Mouse (Mus musculus) adrenal gland, postnatal 25 days (tissue): Measurements from ENCODE around the gene Ednra. TPM values are rescaled to one million over a fixed set of nuclear protein-coding genes. Genes with fewer than 3 reads are reported as not detected.

Source experiments
- DNase-seq: peaks from one replicate; pipeline ENCODE4 v3.0.0; 2021; ENCODE audit warnings: mixed read lengths
- total RNA-seq: library from RNA; stranded (reverse); gene quantifications from 2 replicates; pipeline ENCODE4 v1.2.3, GENCODE M21; 2021

Gene Ednra
- total RNA-seq, 1 experiment from 2014 or later: 24.3 TPM

DNA sequence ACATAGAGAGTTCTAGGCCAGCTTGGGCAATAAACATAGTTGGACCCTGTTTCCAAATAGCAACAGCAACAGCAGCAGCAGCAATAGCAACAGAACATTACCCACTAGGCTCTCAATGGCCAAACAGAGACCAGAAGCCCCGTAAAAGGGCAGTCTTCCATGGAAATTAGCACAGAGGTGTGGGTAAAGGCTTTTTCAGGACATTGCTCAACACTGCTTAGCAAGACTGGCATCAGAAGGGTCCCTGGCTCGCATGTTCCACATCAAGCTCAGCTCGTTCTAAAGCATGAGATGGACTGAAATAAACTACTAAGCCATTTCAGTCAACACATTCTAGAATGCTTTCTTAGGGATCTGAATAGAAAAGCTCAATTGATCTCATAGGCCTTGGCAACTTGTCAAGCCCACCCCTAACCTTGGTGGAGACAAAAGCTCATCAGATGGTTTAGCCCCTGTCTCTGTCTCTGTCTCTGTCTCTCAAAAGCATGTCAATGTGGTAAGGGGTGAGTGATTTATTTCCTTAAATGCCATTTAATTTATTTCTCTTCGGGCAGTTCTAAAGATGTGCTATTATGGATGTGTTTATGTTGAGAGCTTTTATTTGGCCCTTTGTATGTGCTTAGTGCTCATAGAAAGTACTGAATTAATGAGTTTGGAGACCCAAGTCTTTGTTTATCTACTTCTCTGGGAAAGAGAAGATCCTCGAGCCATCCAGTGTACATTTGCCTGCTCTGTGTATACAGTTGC is 84.0 kb downstream of the Ednra start:
- DNase-seq: no peak

DNA sequence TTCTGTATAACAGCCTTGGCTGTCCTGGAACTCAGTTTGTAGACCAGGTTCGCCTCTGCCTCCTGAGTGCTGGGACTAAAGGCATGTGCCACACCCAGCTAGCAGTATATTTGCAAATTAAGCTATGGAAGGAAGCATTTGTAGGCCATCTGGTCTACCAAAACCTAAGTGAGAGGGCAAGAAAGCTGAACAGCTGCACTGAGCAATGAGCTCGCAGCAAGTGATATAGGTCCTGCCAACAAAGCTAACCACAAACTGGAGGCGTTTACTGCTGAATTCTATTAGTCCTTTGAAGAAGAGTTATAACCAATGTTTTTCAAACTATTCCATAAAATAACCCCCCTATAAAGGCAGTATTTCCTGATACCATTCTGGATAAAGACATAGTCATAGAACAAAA is 86.7 kb downstream of the Ednra start:
- DNase-seq: no peak

DNA sequence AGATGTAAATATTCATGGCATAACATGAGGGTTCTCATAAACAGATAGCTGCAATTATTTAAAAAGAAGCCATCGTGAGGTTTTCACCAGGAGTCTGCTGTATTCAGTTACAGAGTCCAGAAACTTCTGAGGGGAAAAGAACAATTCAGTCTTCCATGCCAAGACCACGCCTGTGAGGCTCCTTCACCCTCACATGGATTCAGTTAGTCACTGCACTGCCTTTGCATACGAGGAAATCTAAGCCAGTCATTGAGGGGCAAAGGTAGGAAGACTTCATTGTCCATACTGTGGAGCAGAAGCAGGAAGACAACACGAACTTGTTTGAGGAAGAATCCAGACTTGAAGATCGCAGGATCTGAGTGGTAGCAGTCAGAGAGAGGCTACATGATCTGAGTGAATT is 90.2 kb downstream of the Ednra start:
- DNase-seq: no peak

DNA sequence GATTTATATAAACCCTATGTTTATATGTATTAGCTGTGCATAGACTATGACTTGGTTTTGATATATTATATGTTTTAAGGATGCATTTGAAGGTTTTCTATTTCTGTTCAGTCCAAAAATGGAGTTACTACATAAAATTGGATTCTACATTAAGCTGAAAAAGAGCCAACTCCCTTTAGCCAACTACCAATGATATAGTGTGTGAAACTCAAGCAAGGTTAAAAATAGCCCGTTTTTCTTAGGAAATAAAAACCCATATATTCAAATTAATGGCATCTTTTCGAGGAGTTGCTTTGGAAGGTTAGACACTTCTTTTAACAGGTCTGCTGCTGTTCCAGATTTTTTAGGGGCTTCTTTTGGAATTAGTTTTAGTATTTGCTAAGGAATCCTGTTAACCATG is 91.1 kb downstream of the Ednra start:
- no peak for DNase-seq

DNA sequence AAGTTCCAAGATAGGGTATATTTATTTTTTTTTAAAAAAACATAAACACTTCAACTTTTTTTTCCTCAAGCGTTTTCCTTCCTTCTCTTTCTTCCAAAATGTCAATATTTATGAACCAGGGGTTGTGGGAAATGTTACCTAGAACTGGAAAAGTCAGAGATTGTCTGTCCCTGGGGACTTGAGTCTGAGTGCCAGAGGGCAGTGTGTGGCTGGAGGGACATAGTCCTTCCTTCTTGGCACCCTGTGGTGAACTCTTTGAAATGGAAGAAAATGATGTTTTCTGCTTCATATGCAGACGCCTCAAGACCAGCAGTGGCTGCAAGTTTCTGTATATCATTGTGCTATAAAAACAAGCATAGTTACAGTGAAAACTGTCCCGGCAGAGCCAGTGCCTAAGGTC is 93.6 kb downstream of the Ednra start:
- no peak for DNase-seq

DNA sequence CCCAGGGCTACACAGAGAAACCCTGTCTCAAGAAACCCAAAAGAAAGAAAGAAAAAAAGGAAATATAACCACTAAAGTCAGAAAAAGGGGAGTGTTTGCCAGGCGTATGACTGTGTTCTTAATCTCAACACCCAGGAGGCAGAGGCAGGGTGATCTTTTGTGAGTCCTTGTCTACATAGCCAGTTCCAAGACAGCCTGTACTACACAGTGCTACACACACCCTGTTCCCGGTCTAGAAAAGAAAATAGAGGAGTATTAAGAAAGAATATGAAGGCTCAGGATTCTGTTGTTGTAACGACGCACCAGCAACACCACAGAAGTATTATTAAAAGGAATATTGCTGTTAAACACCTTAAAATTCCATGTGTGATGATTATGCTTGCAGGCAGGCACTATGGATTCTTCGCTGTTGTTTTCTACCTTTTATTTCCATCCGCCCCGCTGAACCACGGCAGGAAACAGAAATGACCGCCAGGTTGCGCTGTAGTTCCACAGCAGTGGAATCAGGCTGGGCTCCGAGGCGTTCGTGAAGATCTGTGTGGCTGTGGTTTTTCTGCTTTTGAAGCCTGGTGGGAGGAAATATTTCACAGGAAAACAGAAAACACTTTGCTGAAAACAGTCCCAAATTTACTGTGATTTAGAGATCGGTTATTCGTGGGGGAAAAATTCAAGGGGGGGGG is 94.3 kb downstream of the Ednra start:
- peak; percentile 87 for DNase-seq

DNA sequence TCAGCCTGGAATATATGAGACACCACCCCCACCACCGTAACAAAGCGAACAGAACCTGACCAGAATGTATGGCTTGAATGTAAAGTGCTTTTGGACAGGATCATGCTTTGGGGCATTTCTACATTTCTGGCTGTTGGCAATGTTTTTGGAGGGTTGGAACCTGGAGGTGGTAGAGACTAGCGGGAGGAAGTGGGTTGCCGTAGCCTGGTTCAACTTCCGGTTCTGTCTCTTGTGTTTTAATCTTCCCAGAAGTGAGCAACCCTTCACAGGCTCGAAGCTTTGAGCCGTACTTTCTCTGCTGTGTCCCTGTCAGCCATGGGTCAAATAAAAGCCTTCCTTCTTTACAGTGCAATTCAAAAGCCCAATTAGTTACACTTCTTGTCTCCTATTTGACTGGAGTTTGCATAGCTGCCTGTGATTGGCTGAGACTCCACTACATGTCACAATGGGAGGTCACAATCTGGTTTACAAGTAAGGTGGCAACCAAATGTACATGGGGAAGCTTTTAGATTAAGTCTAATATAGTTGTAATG is 100.5 kb downstream of the Ednra start:
- no peak for DNase-seq

DNA sequence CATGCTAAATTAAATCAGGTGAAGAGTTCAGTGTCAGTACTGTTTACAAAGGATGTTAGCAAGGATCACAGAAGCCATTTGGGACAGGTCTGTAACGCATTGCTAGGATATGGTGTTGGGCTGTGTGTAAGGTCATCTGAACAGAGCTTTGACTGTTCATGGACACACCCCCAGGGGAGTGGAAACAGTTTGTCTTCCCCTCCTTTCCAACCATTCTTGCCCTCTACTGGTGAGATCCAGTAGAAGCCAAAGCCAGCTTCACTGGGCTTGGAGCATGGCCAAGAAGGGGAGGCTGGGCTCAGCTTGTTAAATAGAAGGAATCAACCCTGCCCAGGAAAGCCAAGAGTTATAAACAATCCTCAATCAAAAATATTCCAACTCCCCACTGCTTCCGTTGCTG is 106.3 kb downstream of the Ednra start:
- peak; percentile 39 for DNase-seq

Other genes with a start within 250 kb of the Ednra start
- 28.9 and 34.3 TPM in 2 replicates for gene Arhgap10, start 206.5 kb downstream of the Ednra start, total RNA-seq
- 20.2 and 21.3 TPM in 2 replicates for gene Prmt9, start 175.1 kb downstream of the Ednra start, total RNA-seq
- 36.4 and 42.2 TPM in 2 replicates for gene Tmem184c, start 113.8 kb downstream of the Ednra start, total RNA-seq